Mouse (Mus musculus): ENCODE results near the gene Fhl3. TPM values are rescaled to one million over a fixed set of nuclear protein-coding genes. Genes with fewer than 3 reads are reported as not detected.

Gene Fhl3
- polyA plus RNA-seq, 1 experiment from 2014 or later = 9.4 TPM

GRCm38 (mm10) chr4:124746577-124746976 is 46.1 kb downstream of the Fhl3 start:
- DNase-seq (ENCODE audit: low spot score) (no peak), ATAC-seq (replicated peaks; ENCODE audit: low FRiP score, low read depth) (no peak)
- Histone ChIP-seq H3K9me3 (replicated peaks; ENCODE audit: low read length) (no peaks in the 10 kb centered on the region), H3K4me2 (ENCODE audit: low read length) (no peak overlapping the region), H3K36me3 (ENCODE audit: insufficient read depth, low read length) (peaks cover 5% of the 10 kb centered on the region; the same call in 1 of the 2 replicates), H3K4me1 (replicated peaks; ENCODE audit: insufficient read depth, low read length) (no peaks in the 10 kb centered on the region), H3K9ac (ENCODE audit: low read depth, low read length) (no peak overlapping the region), H3K27ac (no peak overlapping the region), H3K27me3 (ENCODE audit: insufficient read depth, low read length) (no peaks in the 10 kb centered on the region), H3K4me3 (replicated peaks; ENCODE audit: low read depth, low read length) (no peak overlapping the region)
- 79% methylated on average over 7 of the region's 7 CpGs for WGBS
- TF ChIP-seq CTCF (IDR thresholded peaks at IDR 0.05; ENCODE audit: low read depth) = no peak

- no peak overlapping the region for H3K4me2 ChIP-seq (ENCODE audit: low read length)
- H3K36me3 ChIP-seq (ENCODE audit: insufficient read depth, low read length) = peaks cover 5% of the 10 kb centered on the region; the same call in 1 of the 2 replicates
- TF ChIP-seq CTCF (IDR thresholded peaks at IDR 0.05; ENCODE audit: low read depth) = no peak
- ATAC-seq (replicated peaks; ENCODE audit: low FRiP score, low read depth) = peak; percentile 46; the same call in 1 of the 2 replicates
- peak overlapping the region; percentile 31; the same call in 1 of the 2 replicates for H3K27ac ChIP-seq
- no peaks in the 10 kb centered on the region for H3K9me3 ChIP-seq (replicated peaks; ENCODE audit: low read length)
- H3K4me1 ChIP-seq (replicated peaks; ENCODE audit: insufficient read depth, low read length) = peaks cover 8% of the 10 kb centered on the region; the same call in 1 of the 2 replicates
- no peak overlapping the region for H3K4me3 ChIP-seq (replicated peaks; ENCODE audit: low read depth, low read length)
- DNase-seq (ENCODE audit: low spot score) = no peak
- WGBS = 60% methylated on average over 4 of the region's 4 CpGs
- no peaks in the 10 kb centered on the region for H3K27me3 ChIP-seq (ENCODE audit: insufficient read depth, low read length)
- no peak overlapping the region for H3K9ac ChIP-seq (ENCODE audit: low read depth, low read length)
Measured at GRCm38 (mm10) chr4:124747851-124748250, 47.4 kb downstream of the Fhl3 start.

DNA sequence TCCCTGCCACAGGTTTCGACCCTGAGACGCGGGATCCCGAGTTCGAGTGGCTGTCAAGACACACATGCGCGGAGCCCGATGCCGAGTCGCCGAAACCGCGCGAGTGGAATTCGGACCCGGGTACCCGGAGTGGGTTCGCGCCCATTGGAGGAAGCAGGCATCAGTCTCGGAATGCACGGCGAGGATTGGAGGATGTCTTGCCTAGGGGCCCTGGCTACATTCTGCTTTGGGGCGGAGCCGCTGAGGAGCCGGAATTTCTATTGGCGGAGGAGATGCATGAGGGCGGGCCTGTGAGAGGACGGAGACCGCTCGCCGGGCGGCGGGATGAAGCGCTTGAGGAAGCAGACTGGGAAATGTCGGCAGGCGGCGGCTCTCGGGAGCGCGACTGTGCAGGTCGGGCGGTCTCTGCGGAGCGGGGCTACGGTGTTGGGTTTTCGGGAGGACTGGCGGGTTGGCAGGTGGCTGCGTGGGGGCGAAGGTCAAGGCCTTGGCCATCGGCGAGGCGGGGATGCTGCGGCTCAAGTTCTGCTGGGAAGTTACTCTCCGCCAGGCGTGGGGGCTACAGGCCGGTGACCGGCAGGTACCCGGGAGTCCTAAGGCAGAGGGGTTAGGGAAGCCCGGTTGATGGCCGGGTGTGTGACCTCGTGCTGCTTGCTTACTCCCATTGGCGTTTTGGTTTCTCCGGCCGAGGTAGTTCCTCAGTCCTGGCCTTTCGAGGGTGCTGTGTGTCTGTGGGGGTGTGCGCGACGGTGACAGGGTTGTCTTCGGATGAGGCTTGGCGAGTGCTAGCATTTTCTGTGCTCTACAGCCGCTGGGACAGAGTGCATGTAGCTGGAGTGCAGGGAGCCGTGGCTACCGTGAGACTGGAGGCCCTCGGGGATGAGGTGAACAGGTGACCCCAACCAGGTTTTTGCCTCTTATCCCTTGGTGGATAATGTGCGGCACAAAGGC is 51.1 kb downstream of the Fhl3 start:
- ATAC-seq (replicated peaks; ENCODE audit: low FRiP score, low read depth) (peak; percentile 97), DNase-seq (ENCODE audit: low spot score) (peak; percentile 98)
- Histone ChIP-seq H3K27ac (peak overlapping the region; percentile 60), H3K36me3 (ENCODE audit: insufficient read depth, low read length) (0 out of 2 replicates have a peak, but pooled peaks cover 3% of the 10 kb centered on the region), H3K4me1 (replicated peaks; ENCODE audit: insufficient read depth, low read length) (peaks cover 12% of the 10 kb centered on the region; the same call in 1 of the 2 replicates), H3K27me3 (ENCODE audit: insufficient read depth, low read length) (no peaks in the 10 kb centered on the region), H3K9me3 (replicated peaks; ENCODE audit: low read length) (no peaks in the 10 kb centered on the region), H3K9ac (ENCODE audit: low read depth, low read length) (peak overlapping the region; percentile 73), H3K4me3 (replicated peaks; ENCODE audit: low read depth, low read length) (peak overlapping the region; percentile 78), H3K4me2 (ENCODE audit: low read length) (peak overlapping the region; percentile 98)
- no peak for TF ChIP-seq CTCF (IDR thresholded peaks at IDR 0.05; ENCODE audit: low read depth)
- under 1% methylated on average over 75 of the region's 75 CpGs for WGBS

DNA sequence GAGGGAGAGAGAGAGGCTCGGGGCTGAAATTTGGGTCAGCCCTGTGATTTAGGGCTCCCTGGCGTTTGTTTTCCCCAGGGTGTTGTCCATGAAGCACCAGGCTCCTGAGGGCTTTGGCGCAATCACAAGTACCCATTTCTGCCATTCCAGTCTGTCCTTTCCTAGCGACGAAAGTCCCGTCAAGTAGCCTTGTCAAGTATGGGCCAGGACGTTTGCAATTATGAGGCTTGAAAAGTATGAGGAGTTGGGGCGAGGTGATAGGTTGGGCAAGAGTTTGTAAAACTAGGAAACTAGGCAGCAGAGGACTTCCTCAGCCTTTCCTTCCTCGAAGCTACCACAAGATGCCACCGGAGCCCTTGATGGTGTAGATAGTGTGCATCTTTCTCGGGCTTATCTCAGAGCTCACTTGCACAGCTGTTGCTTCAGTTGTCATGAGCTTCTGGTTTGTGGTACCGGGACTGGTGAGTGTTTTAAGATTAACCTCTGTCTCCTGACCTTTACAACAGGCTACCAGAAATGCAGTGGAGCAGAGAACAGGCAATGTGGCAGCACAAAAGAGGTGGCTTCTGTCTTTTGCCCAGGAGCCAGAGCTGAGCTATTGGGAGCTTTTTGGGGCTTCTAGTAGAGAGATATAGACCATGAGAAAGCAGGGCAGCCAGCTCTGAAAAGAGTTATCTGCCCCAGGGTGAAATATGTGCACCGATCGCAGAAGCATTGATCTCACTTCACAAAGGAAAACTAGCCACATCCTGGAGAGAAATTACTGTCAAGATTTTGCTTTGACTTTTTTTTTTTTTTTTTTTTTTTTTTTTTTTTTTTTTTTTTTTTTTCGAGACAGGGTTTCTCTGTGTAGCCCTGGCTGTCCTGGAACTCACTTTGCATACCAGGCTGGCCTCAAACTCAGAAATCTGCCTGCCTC is 52.0 kb downstream of the Fhl3 start:
- WGBS = 15% methylated on average over 14 of the region's 15 CpGs
- TF ChIP-seq CTCF (IDR thresholded peaks at IDR 0.05; ENCODE audit: low read depth) = 0 out of 2 replicates have a peak, but pooled peaks have one; percentile 29
- H3K27ac ChIP-seq = 0 out of 2 replicates have a peak overlapping the region, but pooled peaks have one; percentile 60

GRCm38 (mm10) chr4:124755526-124755925 is 55.0 kb downstream of the Fhl3 start:
- WGBS = 45% methylated on average over 7 of the region's 7 CpGs
- H3K27ac ChIP-seq = peak overlapping the region; percentile 63

More for the DNA sequence above, 52.0 kb downstream of the Fhl3 start:
- ATAC-seq (replicated peaks; ENCODE audit: low FRiP score, low read depth) (no peak), DNase-seq (ENCODE audit: low spot score) (no peak)
- Histone ChIP-seq H3K36me3 (ENCODE audit: insufficient read depth, low read length) (0 out of 2 replicates have a peak, but pooled peaks cover under 1% of the 10 kb centered on the region), H3K4me1 (replicated peaks; ENCODE audit: insufficient read depth, low read length) (peaks cover 12% of the 10 kb centered on the region; the same call in 1 of the 2 replicates), H3K9me3 (replicated peaks; ENCODE audit: low read length) (no peaks in the 10 kb centered on the region), H3K27me3 (ENCODE audit: insufficient read depth, low read length) (no peaks in the 10 kb centered on the region), H3K4me2 (ENCODE audit: low read length) (peak overlapping the region; percentile 98), H3K4me3 (replicated peaks; ENCODE audit: low read depth, low read length) (peak overlapping the region; percentile 78), H3K9ac (ENCODE audit: low read depth, low read length) (peak overlapping the region; percentile 73)

More at GRCm38 (mm10) chr4:124755526-124755925, 55.0 kb downstream of the Fhl3 start:
- Histone ChIP-seq H3K4me2 (ENCODE audit: low read length) (no peak overlapping the region), H3K4me3 (replicated peaks; ENCODE audit: low read depth, low read length) (no peak overlapping the region), H3K4me1 (replicated peaks; ENCODE audit: insufficient read depth, low read length) (peaks cover 12% of the 10 kb centered on the region; the same call in 1 of the 2 replicates), H3K9ac (ENCODE audit: low read depth, low read length) (no peak overlapping the region), H3K27me3 (ENCODE audit: insufficient read depth, low read length) (no peaks in the 10 kb centered on the region), H3K9me3 (replicated peaks; ENCODE audit: low read length) (no peaks in the 10 kb centered on the region), H3K36me3 (ENCODE audit: insufficient read depth, low read length) (no peaks in the 10 kb centered on the region)
- ATAC-seq (replicated peaks; ENCODE audit: low FRiP score, low read depth) = no peak
- DNase-seq (ENCODE audit: low spot score) = no peak
- no peak for TF ChIP-seq CTCF (IDR thresholded peaks at IDR 0.05; ENCODE audit: low read depth)

MicroRNA genes within 50 kb of the gene (microRNA counts, 519-probe panel; counts per million panel counts)
- 330 counts per million, percentile 68 among the panel's probes with 10 or more counts for microRNA mmu-miR-697
- microRNA mmu-miR-698 = 330 counts per million, percentile 68 among the panel's probes with 10 or more counts

Small RNA genes lying within 50 kb of the gene (microRNA-seq; reads per million reads assigned to microRNA genes)
- not detected for gene Gm24721
- gene Mir697 = not detected
- not detected for gene Mir698

Other genes with a start within 250 kb of the Fhl3 start
- not detected in 2 replicates for gene 3100002H09Rik, start 89.9 kb upstream of the Fhl3 start, polyA plus RNA-seq (2015; fragmentation: Nextera tagmentation; extraction: Ambion mirVana)
- 0.43 and 0.57 TPM in 2 replicates for gene Pou3f1, start 43.9 kb upstream of the Fhl3 start, polyA plus RNA-seq (2015; fragmentation: Nextera tagmentation; extraction: Ambion mirVana)
- gene Utp11, start 7.1 kb upstream of the Fhl3 start, polyA plus RNA-seq (2015; fragmentation: Nextera tagmentation; extraction: Ambion mirVana) = 61.8 and 63.0 TPM in 2 replicates
- 92.4 and 103 TPM in 2 replicates for gene Sf3a3, start 14.1 kb downstream of the Fhl3 start, polyA plus RNA-seq (2015; fragmentation: Nextera tagmentation; extraction: Ambion mirVana)
- 21.8 and 27.0 TPM in 2 replicates for gene Inpp5b, start 41.1 kb downstream of the Fhl3 start, polyA plus RNA-seq (2015; fragmentation: Nextera tagmentation; extraction: Ambion mirVana)
- gene Mtf1, start 101.4 kb downstream of the Fhl3 start, polyA plus RNA-seq (2015; fragmentation: Nextera tagmentation; extraction: Ambion mirVana) = 11.3 and 14.8 TPM in 2 replicates
- 35.1 and 39.2 TPM in 2 replicates for gene Yrdc, start 150.0 kb downstream of the Fhl3 start, polyA plus RNA-seq (2015; fragmentation: Nextera tagmentation; extraction: Ambion mirVana)
- 65.1 and 80.9 TPM in 2 replicates for gene 1110065P20Rik, start 150.5 kb downstream of the Fhl3 start, polyA plus RNA-seq (2015; fragmentation: Nextera tagmentation; extraction: Ambion mirVana)
- 0.34 and 0.36 TPM in 2 replicates for gene Maneal, start 161.5 kb downstream of the Fhl3 start, polyA plus RNA-seq (2015; fragmentation: Nextera tagmentation; extraction: Ambion mirVana)
- gene Epha10, start 180.2 kb downstream of the Fhl3 start, polyA plus RNA-seq (2015; fragmentation: Nextera tagmentation; extraction: Ambion mirVana) = not detected in 2 replicates
- 7.4 and 8.3 TPM in 2 replicates for gene 9930104L06Rik, start 236.3 kb downstream of the Fhl3 start, polyA plus RNA-seq (2015; fragmentation: Nextera tagmentation; extraction: Ambion mirVana)
- gene Cdca8, start 238.6 kb downstream of the Fhl3 start, polyA plus RNA-seq (2015; fragmentation: Nextera tagmentation; extraction: Ambion mirVana) = 42.8 and 53.9 TPM in 2 replicates